Mouse (Mus musculus) heart, embryonic 12.5 days (tissue): ENCODE results near the gene Ano1. TPM values are rescaled to one million over a fixed set of nuclear protein-coding genes. Genes with fewer than 3 reads are reported as not detected.

Source experiments
- ATAC-seq: fragments of 200-750 bp; cut with Nextera tagmentation; 2 replicates; pipeline ENCODE4 v1.8.0; 2017; ENCODE audit warnings: moderate TSS enrichment, moderate library complexity; ENCODE audit not compliant: insufficient number of reproducible peaks, low FRiP score
- H3K27ac ChIP-seq: fragments of 300-500 bp; sonication (generic); 2 replicates; pipeline ENCODE4 v1.5.1; 2016; ENCODE audit warnings: mild to moderate bottlenecking, moderate library complexity; ENCODE audit not compliant: poor library complexity, severe bottlenecking
- H3K27me3 ChIP-seq: fragments of 300-500 bp; sonication (generic); replicated peaks from 2 replicates; pipeline ENCODE4 v1.6.1; 2016; ENCODE audit warnings: mild to moderate bottlenecking, moderate library complexity
- H3K36me3 ChIP-seq: fragments of 300-500 bp; sonication (generic); 2 replicates; pipeline ENCODE4 v1.6.1; 2016; ENCODE audit warnings: mild to moderate bottlenecking, moderate library complexity
- H3K4me1 ChIP-seq: fragments of 300-500 bp; sonication (generic); replicated peaks from 2 replicates; pipeline ENCODE4 v1.6.1; 2016; ENCODE audit warnings: mild to moderate bottlenecking
- H3K4me2 ChIP-seq: fragments of 300-500 bp; sonication (generic); 2 replicates; pipeline ENCODE4 v1.6.1; 2016; ENCODE audit warnings: mild to moderate bottlenecking, moderate library complexity
- H3K4me3 ChIP-seq: fragments of 300-500 bp; sonication (generic); 2 replicates; pipeline ENCODE4 v1.5.1; 2016; ENCODE audit warnings: mild to moderate bottlenecking
- H3K9ac ChIP-seq: fragments of 300-500 bp; sonication (generic); 2 replicates; pipeline ENCODE4 v1.6.1; 2016; ENCODE audit warnings: mild to moderate bottlenecking, moderate library complexity
- H3K9me3 ChIP-seq: fragments of 300-500 bp; sonication (generic); replicated peaks from 2 replicates; pipeline ENCODE4 v1.6.1; 2016; ENCODE audit warnings: mild to moderate bottlenecking, moderate library complexity
- WGBS: fragments of 180-500 bp; shearing (Covaris S2); methylation state at CpG from one replicate; pipeline ENCODE4 v1.1.7; 2016; 5-methylcytosine and 5-hydroxymethylcytosine counted together
- polyA plus RNA-seq: library from polyadenylated mRNA; unstranded; fragments of >200 nt; fragmentation: Nextera tagmentation; extraction: Ambion mirVana; gene quantifications from 2 replicates; pipeline ENCODE4 v1.2.1, GENCODE M21; 2016

The Ano1 gene
- polyA plus RNA-seq, 1 experiment from 2014 or later = 12.7 TPM

GRCm38 (mm10) chr7:144611595-144611994 is 140.2 kb downstream of the Ano1 start:
- WGBS = 90% methylated on average over 16 of the region's 16 CpGs
- H3K4me2 ChIP-seq = no peak overlapping the region
- H3K9me3 ChIP-seq = no peaks in the 10 kb centered on the region
- no peak overlapping the region for H3K9ac ChIP-seq
- no peak for ATAC-seq
- H3K27me3 ChIP-seq = no peaks in the 10 kb centered on the region
- no peak overlapping the region for H3K27ac ChIP-seq
- no peak overlapping the region for H3K4me3 ChIP-seq
- no peaks in the 10 kb centered on the region for H3K36me3 ChIP-seq
- peaks cover 14% of the 10 kb centered on the region for H3K4me1 ChIP-seq

DNA sequence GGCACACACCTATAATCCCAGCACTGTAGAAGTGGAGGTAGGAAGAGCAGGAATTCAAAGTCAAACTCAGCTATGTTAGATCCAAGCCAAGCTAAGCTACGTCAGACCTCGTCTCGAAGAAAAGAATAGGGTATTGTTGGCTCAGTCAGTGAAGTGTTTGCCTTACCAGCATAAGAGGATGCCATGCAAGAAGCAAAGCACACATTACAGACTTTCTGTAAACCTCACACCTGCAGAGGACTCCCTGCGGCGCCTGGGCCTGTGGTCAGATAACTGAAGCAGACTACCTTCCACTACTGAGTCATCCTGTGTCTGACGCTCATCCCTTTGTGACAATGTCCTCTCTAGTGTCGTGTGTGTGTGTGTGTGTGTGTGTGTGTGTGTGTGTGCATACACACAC is 142.2 kb downstream of the Ano1 start:
- Histone ChIP-seq H3K4me3 (no peak overlapping the region), H3K27me3 (no peaks in the 10 kb centered on the region), H3K4me2 (no peak overlapping the region), H3K4me1 (peaks cover 7% of the 10 kb centered on the region), H3K27ac (no peak overlapping the region), H3K9me3 (no peaks in the 10 kb centered on the region), H3K36me3 (no peaks in the 10 kb centered on the region), H3K9ac (no peak overlapping the region)
- no peak for ATAC-seq
- 84% methylated on average over 7 of the region's 7 CpGs for WGBS

DNA sequence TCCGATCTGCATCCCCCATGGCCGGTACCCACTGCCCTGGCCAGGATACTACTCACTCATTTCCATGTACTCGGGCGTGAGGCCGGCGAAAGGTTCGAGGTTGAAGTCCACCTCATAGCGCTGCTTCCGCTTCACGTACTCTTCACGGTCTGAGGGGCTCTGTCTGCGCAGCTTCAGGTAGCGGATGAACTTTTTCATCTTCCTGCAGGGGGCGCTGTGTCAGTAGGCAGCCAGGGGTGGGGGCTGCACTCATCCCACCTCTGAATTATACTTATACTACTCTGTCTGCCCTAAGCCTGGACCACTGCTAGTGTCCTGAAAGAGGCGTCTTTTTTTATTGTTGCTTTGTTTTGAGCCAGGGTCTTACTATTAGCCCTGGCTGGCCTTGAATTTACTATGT is 143.9 kb downstream of the Ano1 start:
- Histone ChIP-seq H3K9ac (no peak overlapping the region), H3K4me3 (no peak overlapping the region), H3K4me1 (peaks cover 9% of the 10 kb centered on the region), H3K4me2 (no peak overlapping the region), H3K9me3 (no peaks in the 10 kb centered on the region), H3K27ac (no peak overlapping the region), H3K27me3 (no peaks in the 10 kb centered on the region), H3K36me3 (no peaks in the 10 kb centered on the region)
- ATAC-seq = no peak
- 84% methylated on average over 15 of the region's 15 CpGs for WGBS

DNA sequence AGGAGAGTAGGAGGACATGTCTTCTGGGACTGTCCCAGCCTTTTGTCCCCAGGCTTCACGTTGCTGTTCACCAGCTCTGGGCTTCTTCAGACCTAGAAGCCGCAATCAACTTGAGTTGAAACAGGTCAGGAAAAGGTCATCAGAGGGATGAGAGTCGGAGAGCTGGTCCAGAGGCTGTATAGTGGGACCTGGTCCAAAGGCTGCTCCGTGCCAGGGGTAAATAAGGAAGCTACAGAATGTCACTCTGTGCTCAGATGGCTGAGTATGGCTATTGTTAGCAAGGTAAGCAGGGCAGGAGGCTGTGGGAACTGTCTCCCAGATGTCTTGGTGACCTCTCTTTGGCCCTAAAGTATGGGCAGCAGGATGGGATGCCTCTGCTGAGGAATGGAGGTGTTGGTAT is 147.0 kb downstream of the Ano1 start:
- H3K36me3 ChIP-seq = no peaks in the 10 kb centered on the region
- H3K9me3 ChIP-seq = no peaks in the 10 kb centered on the region
- no peaks in the 10 kb centered on the region; the same call in 1 of the 2 replicates for H3K27me3 ChIP-seq
- H3K4me3 ChIP-seq = no peak overlapping the region
- H3K27ac ChIP-seq = no peak overlapping the region
- WGBS = 36% methylated on average over 4 of the region's 4 CpGs
- H3K9ac ChIP-seq = no peak overlapping the region
- H3K4me2 ChIP-seq = no peak overlapping the region
- ATAC-seq = no peak
- peaks cover 5% of the 10 kb centered on the region for H3K4me1 ChIP-seq

DNA sequence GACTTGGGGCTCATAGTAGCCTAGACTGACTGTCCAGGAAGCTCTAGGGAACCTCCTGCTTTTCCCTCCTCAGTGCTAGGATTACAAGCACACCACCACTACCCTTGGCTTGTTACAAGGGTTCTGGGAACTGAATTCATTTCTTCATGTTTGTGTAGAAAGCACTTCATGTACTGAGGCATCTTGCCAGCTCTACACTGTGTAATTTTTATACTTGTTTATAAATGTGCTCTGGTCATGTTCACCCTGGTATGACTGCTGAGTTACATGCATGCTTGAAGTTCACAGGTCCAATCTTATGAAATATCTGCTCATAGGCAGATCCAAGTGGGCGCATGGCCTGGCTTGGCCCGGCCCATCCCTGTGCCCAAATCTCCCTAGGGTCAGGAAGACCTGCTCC is 147.5 kb downstream of the Ano1 start:
- H3K9me3 ChIP-seq = no peaks in the 10 kb centered on the region
- no peaks in the 10 kb centered on the region for H3K36me3 ChIP-seq
- H3K9ac ChIP-seq = no peak overlapping the region
- H3K27me3 ChIP-seq = no peaks in the 10 kb centered on the region; the same call in 1 of the 2 replicates
- H3K4me3 ChIP-seq = no peak overlapping the region
- peaks cover 5% of the 10 kb centered on the region for H3K4me1 ChIP-seq
- WGBS = 90% methylated on average over 2 of the region's 2 CpGs
- no peak overlapping the region for H3K4me2 ChIP-seq
- no peak for ATAC-seq
- no peak overlapping the region for H3K27ac ChIP-seq

GRCm38 (mm10) chr7:144600333-144600900 is 151.4 kb downstream of the Ano1 start:
- Histone ChIP-seq H3K9me3 (no peaks in the 10 kb centered on the region), H3K9ac (no peak overlapping the region), H3K4me1 (peaks cover 5% of the 10 kb centered on the region), H3K27ac (no peak overlapping the region), H3K27me3 (no peaks in the 10 kb centered on the region; the same call in 1 of the 2 replicates), H3K4me3 (no peak overlapping the region), H3K36me3 (no peaks in the 10 kb centered on the region), H3K4me2 (no peak overlapping the region)
- no peak for ATAC-seq
- 64% methylated on average over 6 of the region's 6 CpGs for WGBS

DNA sequence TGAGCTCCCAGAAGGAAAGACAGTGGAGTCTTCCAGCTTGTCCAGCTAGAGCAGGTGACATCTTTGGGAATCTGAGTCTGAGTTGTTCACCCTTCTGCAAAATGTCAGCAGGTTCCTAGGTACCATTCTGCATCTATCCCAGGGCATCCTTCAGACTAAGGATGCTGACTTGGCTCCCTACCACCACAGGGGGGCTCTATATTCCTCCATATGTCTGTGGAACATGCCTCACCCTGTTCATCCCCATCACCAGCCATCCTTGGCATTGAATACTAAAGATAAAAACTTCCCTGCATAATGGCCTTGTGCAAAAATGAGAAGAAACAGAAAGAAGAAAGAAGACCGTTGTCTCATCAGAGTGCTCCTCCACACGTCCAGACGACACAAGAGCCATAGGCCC is 162.3 kb downstream of the Ano1 start:
- no peak overlapping the region for H3K27ac ChIP-seq
- H3K4me2 ChIP-seq = no peak overlapping the region
- no peak for ATAC-seq
- H3K4me1 ChIP-seq = no peaks in the 10 kb centered on the region
- WGBS = 87% methylated on average over 3 of the region's 3 CpGs
- no peak overlapping the region for H3K9ac ChIP-seq
- H3K4me3 ChIP-seq = no peak overlapping the region
- peaks cover 10% of the 10 kb centered on the region; the same call in 1 of the 2 replicates for H3K27me3 ChIP-seq
- H3K36me3 ChIP-seq = no peaks in the 10 kb centered on the region
- no peaks in the 10 kb centered on the region for H3K9me3 ChIP-seq

GRCm38 (mm10) chr7:144587291-144587690 is 164.5 kb downstream of the Ano1 start:
- no peak overlapping the region for H3K9ac ChIP-seq
- no peak overlapping the region for H3K27ac ChIP-seq
- no peak for ATAC-seq
- H3K4me2 ChIP-seq = no peak overlapping the region
- 30% methylated on average over 2 of the region's 2 CpGs for WGBS
- H3K4me3 ChIP-seq = no peak overlapping the region
- H3K4me1 ChIP-seq = peaks cover 11% of the 10 kb centered on the region; the same call in 1 of the 2 replicates
- H3K9me3 ChIP-seq = no peaks in the 10 kb centered on the region
- no peaks in the 10 kb centered on the region for H3K36me3 ChIP-seq
- H3K27me3 ChIP-seq = peaks cover 13% of the 10 kb centered on the region; the same call in 1 of the 2 replicates

- ATAC-seq = no peak
- H3K4me2 ChIP-seq = no peak overlapping the region
- WGBS = 15% methylated on average over 6 of the region's 6 CpGs
- no peak overlapping the region for H3K9ac ChIP-seq
- H3K4me3 ChIP-seq = no peak overlapping the region
- peaks cover 17% of the 10 kb centered on the region for H3K4me1 ChIP-seq
- H3K27ac ChIP-seq = no peak overlapping the region
- H3K9me3 ChIP-seq = no peaks in the 10 kb centered on the region
- H3K27me3 ChIP-seq = peaks cover 13% of the 10 kb centered on the region; the same call in 1 of the 2 replicates
- 0 out of 2 replicates have a peak, but pooled peaks cover under 1% of the 10 kb centered on the region for H3K36me3 ChIP-seq
Observed at GRCm38 (mm10) chr7:144585648-144586047, 166.1 kb downstream of the Ano1 start.

DNA sequence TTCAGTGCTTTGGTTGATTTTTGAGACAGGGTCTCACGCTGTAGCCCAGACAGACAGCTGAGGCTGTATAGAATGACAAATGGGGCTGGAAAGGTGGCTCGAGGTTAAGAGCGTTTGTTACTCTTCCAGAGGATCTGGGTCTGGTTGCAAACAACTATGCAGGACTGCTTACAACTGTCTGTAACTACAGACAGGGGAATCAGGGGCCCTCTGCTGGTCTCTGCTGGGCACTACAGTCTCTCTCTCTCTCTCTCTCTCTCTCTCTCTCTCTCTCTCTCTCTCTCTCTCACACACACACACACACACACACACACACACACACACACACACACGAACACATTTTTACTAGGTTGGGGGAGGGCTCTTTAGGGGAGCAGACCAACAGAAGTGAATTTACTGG is 168.2 kb downstream of the Ano1 start:
- no peak overlapping the region for H3K9ac ChIP-seq
- H3K27ac ChIP-seq = no peak overlapping the region
- no peaks in the 10 kb centered on the region for H3K9me3 ChIP-seq
- peaks cover 7% of the 10 kb centered on the region; the same call in 1 of the 2 replicates for H3K27me3 ChIP-seq
- peaks cover 19% of the 10 kb centered on the region for H3K4me1 ChIP-seq
- no peak overlapping the region for H3K4me2 ChIP-seq
- H3K4me3 ChIP-seq = no peak overlapping the region
- WGBS = 5% methylated on average over 4 of the region's 4 CpGs
- H3K36me3 ChIP-seq = peaks cover 21% of the 10 kb centered on the region
- no peak for ATAC-seq

GRCm38 (mm10) chr7:144582284-144582980 is 169.3 kb downstream of the Ano1 start, which contains the start of gene Fadd:
TSS of gene Fadd (minus strand) at chr7:144582463.
- peak; percentile 80 for ATAC-seq
- H3K4me3 ChIP-seq = peak within 1 kb of the TSS; percentile 89
- peak within 1 kb of the TSS; percentile 85 for H3K9ac ChIP-seq
- 2% methylated on average over 34 of the region's 34 CpGs for WGBS
- H3K4me2 ChIP-seq = peak within 1 kb of the TSS; percentile 77
- H3K27ac ChIP-seq = peak within 1 kb of the TSS; percentile 95
- peaks cover 25% of the 10 kb centered on the region for H3K4me1 ChIP-seq
- no peaks in the 10 kb centered on the region for H3K9me3 ChIP-seq
- H3K27me3 ChIP-seq = peaks cover 7% of the 10 kb centered on the region; the same call in 1 of the 2 replicates
- peaks cover 21% of the 10 kb centered on the region for H3K36me3 ChIP-seq
